Mouse (Mus musculus): Measurements from ENCODE around the gene Synpo2.

GRCm38 (mm10) chr3:123187370-123188124, 48.4 kb downstream of the Synpo2 start:
- TF ChIP-seq CTCF (IDR thresholded peaks at IDR 0.05; ENCODE audit: low read depth) = no peak
- TF ChIP-seq EP300 (optimal IDR thresholded peaks at IDR 0.05) = no peak
